Mouse (Mus musculus): ENCODE measurements around the gene Gm5134.

- TF ChIP-seq EP300 (IDR thresholded peaks at IDR 0.05; ENCODE audit: low read depth in 1 of 2, low read length in 2 of 2) (no peak), CTCF (IDR thresholded peaks at IDR 0.05 in 2 of 3, conservative IDR thresholded peaks at IDR 0.05 in 1 of 3; ENCODE audit: control insufficient read depth in 1 of 3, insufficient read depth in 1 of 3, low read depth in 2 of 3, low read length in 3 of 3, poor library complexity in 1 of 3, severe bottlenecking in 1 of 3) (no peak), NRF1 (IDR thresholded peaks at IDR 0.05; ENCODE audit: insufficient read depth, low read depth, low read length, poor library complexity, severe bottlenecking) (no peak), ZNF384 (IDR thresholded peaks at IDR 0.05; ENCODE audit: low read depth, low read length) (no peak), MAX (IDR thresholded peaks at IDR 0.05; ENCODE audit: low read length) (no peak), POLR2A (IDR thresholded peaks at IDR 0.05; ENCODE audit: control insufficient read depth in 1 of 2, insufficient read depth in 1 of 2, low read depth in 1 of 2, low read length in 2 of 2, poor library complexity in 1 of 2) (peak; percentile 32 to 35; a peak in 1 of 4 replicates), KAT2A (conservative IDR thresholded peaks at IDR 0.05; ENCODE audit: low read depth, low read length) (no peak), GATA1 (IDR thresholded peaks at IDR 0.05; ENCODE audit: low read depth, low read length) (no peak), ZKSCAN1 (IDR thresholded peaks at IDR 0.05; ENCODE audit: low read depth, low read length) (no peak)
Measured at GRCm38 (mm10) chr10:75932081-75932678, 22.1 kb upstream of the Gm5134 start.
